Mouse (Mus musculus) hindbrain, embryonic 13.5 days (tissue): ENCODE measurements at regions not wholly inside any gene's neighbourhood (a gene's known extent, or its start where the extent isn't known, plus 50 kb on each side); places are given as distances from the start of the nearest gene placed in this dataset.

Source experiments
- ATAC-seq: fragments of 200-750 bp; cut with Nextera tagmentation; 2 replicates; pipeline ENCODE4 v1.8.0; 2017; ENCODE audit warnings: moderate TSS enrichment; ENCODE audit not compliant: low FRiP score
- H3K27ac ChIP-seq: fragments of 300-500 bp; sonication (generic); 2 replicates; pipeline ENCODE4 v1.5.1; 2015; ENCODE audit warnings: inconsistent platforms, mild to moderate bottlenecking, moderate library complexity
- H3K27me3 ChIP-seq: fragments of 300-500 bp; sonication (generic); 2 replicates; pipeline ENCODE4 v1.6.1; 2015; ENCODE audit warnings: mild to moderate bottlenecking, inconsistent platforms
- H3K36me3 ChIP-seq: fragments of 300-500 bp; sonication (generic); 2 replicates; pipeline ENCODE4 v1.6.1; 2015; ENCODE audit warnings: mild to moderate bottlenecking, inconsistent platforms
- H3K4me1 ChIP-seq: fragments of 300-500 bp; sonication (generic); replicated peaks from 2 replicates; pipeline ENCODE4 v1.6.1; 2015; ENCODE audit warnings: inconsistent platforms
- H3K4me2 ChIP-seq: fragments of 300-500 bp; sonication (generic); 2 replicates; pipeline ENCODE4 v1.6.1; 2015; ENCODE audit warnings: inconsistent platforms, mild to moderate bottlenecking, moderate library complexity
- H3K4me3 ChIP-seq: fragments of 300-500 bp; sonication (generic); 2 replicates; pipeline ENCODE4 v1.5.1; 2015; ENCODE audit warnings: mild to moderate bottlenecking, inconsistent platforms
- H3K9ac ChIP-seq: fragments of 300-500 bp; sonication (generic); 2 replicates; pipeline ENCODE4 v1.6.1; 2015; ENCODE audit warnings: mild to moderate bottlenecking, inconsistent platforms
- H3K9me3 ChIP-seq: fragments of 300-500 bp; sonication (generic); 2 replicates; pipeline ENCODE4 v1.6.1; 2016; ENCODE audit warnings: inconsistent platforms
- WGBS: fragments of 180-500 bp; shearing (Covaris S2); methylation state at CpG from one replicate; pipeline ENCODE4 v1.1.7; 2015; 5-methylcytosine and 5-hydroxymethylcytosine counted together

GRCm38 (mm10) chr5:118373581-118373981 is 128.6 kb downstream of the 2410131K14Rik start:
- peaks cover 31% of the 10 kb centered on the region for H3K4me1 ChIP-seq
- H3K4me3 ChIP-seq: no peak overlapping the region
- no peak overlapping the region for H3K9ac ChIP-seq
- no peaks in the 10 kb centered on the region for H3K9me3 ChIP-seq
- 4% methylated on average over 13 of the region's 13 CpGs for WGBS
- H3K36me3 ChIP-seq: no peaks in the 10 kb centered on the region
- no peak for ATAC-seq
- no peak overlapping the region for H3K27ac ChIP-seq
- H3K27me3 ChIP-seq: peaks cover 24% of the 10 kb centered on the region
- 0 out of 2 replicates have a peak overlapping the region, but pooled peaks have one; percentile 6 for H3K4me2 ChIP-seq

DNA sequence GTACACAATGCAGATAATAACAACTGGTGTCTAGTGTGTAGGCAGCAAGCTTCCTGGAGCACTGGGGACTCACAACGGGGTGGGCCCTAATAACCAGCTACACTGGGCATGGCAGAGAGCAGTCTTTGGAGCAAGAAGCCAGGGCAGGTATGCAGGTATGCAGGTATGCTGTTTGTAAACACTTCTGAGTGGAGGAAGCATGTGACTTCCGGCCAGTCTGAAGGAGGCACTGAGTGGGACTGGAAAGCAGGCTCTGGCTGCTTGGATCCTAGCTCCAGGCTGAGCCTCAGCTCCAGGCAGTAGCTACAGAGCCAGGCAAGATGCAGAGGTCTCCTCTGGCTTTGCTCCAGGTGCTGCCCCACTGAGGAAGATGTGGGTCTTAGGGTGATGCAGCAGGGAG is 129.9 kb downstream of the 2410131K14Rik start:
- Histone ChIP-seq H3K4me1 (peaks cover 44% of the 10 kb centered on the region), H3K27me3 (peaks cover 24% of the 10 kb centered on the region), H3K36me3 (no peaks in the 10 kb centered on the region), H3K27ac (no peak overlapping the region), H3K4me3 (no peak overlapping the region), H3K9ac (peak overlapping the region; percentile 35; the same call in 1 of the 2 replicates), H3K4me2 (no peak overlapping the region), H3K9me3 (no peaks in the 10 kb centered on the region)
- 77% methylated on average over 2 of the region's 2 CpGs for WGBS
- ATAC-seq: no peak

DNA sequence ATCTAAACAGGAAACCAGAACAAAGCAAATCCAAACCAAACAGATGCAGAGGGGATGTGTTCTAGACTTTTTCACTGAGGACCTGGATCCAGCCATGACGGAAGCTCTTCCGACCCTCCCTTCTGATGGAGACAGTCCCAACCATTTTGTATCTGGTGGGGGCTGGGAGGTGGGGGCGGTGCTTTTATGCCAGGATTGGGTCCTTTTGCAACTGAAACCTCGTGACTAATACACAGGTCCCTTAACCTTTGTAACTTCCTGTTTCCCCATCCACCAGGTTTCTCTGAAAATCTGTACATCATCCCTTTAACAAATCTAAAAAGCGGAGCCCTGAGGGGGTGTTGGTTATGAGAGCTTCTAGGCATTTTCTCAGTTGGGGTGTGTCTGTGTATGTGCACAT is 130.9 kb downstream of the 2410131K14Rik start:
- no peaks in the 10 kb centered on the region for H3K9me3 ChIP-seq
- ATAC-seq: no peak
- WGBS: 81% methylated on average over 5 of the region's 5 CpGs
- no peaks in the 10 kb centered on the region for H3K36me3 ChIP-seq
- H3K4me1 ChIP-seq: peaks cover 52% of the 10 kb centered on the region
- no peak overlapping the region for H3K4me3 ChIP-seq
- no peak overlapping the region for H3K9ac ChIP-seq
- no peak overlapping the region for H3K4me2 ChIP-seq
- no peak overlapping the region for H3K27ac ChIP-seq
- H3K27me3 ChIP-seq: peaks cover 24% of the 10 kb centered on the region

DNA sequence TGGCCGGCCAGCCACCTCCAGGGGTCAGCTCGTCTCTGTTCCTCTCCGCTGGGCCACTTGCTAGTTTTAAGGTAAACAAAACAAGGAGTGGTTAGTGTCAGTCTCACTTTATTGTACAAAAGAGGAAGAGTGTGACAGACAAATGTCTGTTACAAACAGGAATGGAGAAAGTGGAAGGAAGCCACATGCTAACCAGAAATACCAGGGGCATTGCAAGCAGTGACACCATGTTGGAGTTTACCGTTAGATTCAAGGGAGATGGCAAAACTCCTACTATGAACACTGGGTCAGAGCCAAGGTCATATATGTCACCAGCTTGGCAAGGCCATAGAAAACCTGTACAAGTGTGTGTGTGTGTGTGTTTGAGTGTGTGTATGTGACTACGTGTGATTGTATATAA is 131.5 kb downstream of the 2410131K14Rik start:
- no peaks in the 10 kb centered on the region for H3K9me3 ChIP-seq
- no peak overlapping the region for H3K9ac ChIP-seq
- H3K27me3 ChIP-seq: peaks cover 24% of the 10 kb centered on the region
- no peaks in the 10 kb centered on the region for H3K36me3 ChIP-seq
- no peak for ATAC-seq
- H3K4me3 ChIP-seq: no peak overlapping the region
- WGBS: 67% methylated on average over 5 of the region's 5 CpGs
- H3K4me2 ChIP-seq: no peak overlapping the region
- no peak overlapping the region for H3K27ac ChIP-seq
- peaks cover 56% of the 10 kb centered on the region for H3K4me1 ChIP-seq

- Histone ChIP-seq H3K9me3 (no peaks in the 10 kb centered on the region), H3K27me3 (peaks cover 24% of the 10 kb centered on the region), H3K4me1 (peaks cover 60% of the 10 kb centered on the region), H3K9ac (peak overlapping the region; percentile 43; the same call in 1 of the 2 replicates), H3K4me3 (no peak overlapping the region), H3K27ac (peak overlapping the region; percentile 67), H3K4me2 (no peak overlapping the region), H3K36me3 (no peaks in the 10 kb centered on the region)
- WGBS: 40% methylated on average over 8 of the region's 8 CpGs
- ATAC-seq: no peak
These were observed 132.4 kb downstream of the 2410131K14Rik start for GRCm38 (mm10) chr5:118377402-118377848.

- H3K36me3 ChIP-seq: no peaks in the 10 kb centered on the region
- peaks cover 45% of the 10 kb centered on the region for H3K4me1 ChIP-seq
- H3K9ac ChIP-seq: 0 out of 2 replicates have a peak overlapping the region, but pooled peaks have one; percentile 63
- WGBS: 31% methylated on average over 24 of the region's 24 CpGs
- H3K4me3 ChIP-seq: no peak overlapping the region
- peaks cover 28% of the 10 kb centered on the region for H3K27me3 ChIP-seq
- H3K27ac ChIP-seq: peak overlapping the region; percentile 90
- H3K4me2 ChIP-seq: peak overlapping the region; percentile 6; the same call in 1 of the 2 replicates
- H3K9me3 ChIP-seq: no peaks in the 10 kb centered on the region
- ATAC-seq: no peak
These were observed 134.4 kb downstream of the 2410131K14Rik start for GRCm38 (mm10) chr5:118379245-118380051.

DNA sequence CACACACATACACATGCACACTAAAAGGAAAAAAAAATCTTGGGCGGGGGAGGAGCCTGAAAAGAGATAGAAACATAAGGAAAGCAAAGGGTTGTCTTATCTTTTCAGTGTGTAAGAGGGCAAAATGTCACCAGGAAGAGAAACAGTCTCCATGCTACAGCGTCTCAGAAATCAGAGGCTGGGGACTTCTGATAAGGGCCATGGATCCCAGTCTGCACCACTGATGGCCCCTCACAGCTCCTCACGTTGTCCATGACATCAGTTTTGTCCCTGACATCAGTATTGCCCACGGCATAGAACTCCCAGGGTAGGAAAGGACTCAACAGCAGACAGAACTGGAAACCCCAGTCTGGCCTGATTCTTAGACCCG is 135.0 kb downstream of the 2410131K14Rik start:
- Histone ChIP-seq H3K9ac (peak overlapping the region; percentile 63; the same call in 1 of the 2 replicates), H3K27ac (peak overlapping the region; percentile 90)
- no peak for ATAC-seq

GRCm38 (mm10) chr5:118380422-118381293 is 135.6 kb downstream of the 2410131K14Rik start:
- Histone ChIP-seq H3K4me1 (peaks cover 40% of the 10 kb centered on the region), H3K36me3 (no peaks in the 10 kb centered on the region), H3K9ac (peak overlapping the region; percentile 63), H3K27me3 (peaks cover 20% of the 10 kb centered on the region), H3K4me2 (peak overlapping the region; percentile 62), H3K9me3 (no peaks in the 10 kb centered on the region), H3K4me3 (peak overlapping the region; percentile 39), H3K27ac (peak overlapping the region; percentile 90)
- peak; percentile 75 for ATAC-seq
- WGBS: 1% methylated on average over 34 of the region's 45 CpGs

More for the DNA sequence above, 135.0 kb downstream of the 2410131K14Rik start:
- WGBS: 25% methylated on average over 5 of the region's 5 CpGs
- H3K36me3 ChIP-seq: no peaks in the 10 kb centered on the region
- H3K4me1 ChIP-seq: peaks cover 42% of the 10 kb centered on the region
- no peaks in the 10 kb centered on the region for H3K9me3 ChIP-seq
- H3K27me3 ChIP-seq: peaks cover 26% of the 10 kb centered on the region
- H3K4me2 ChIP-seq: peak overlapping the region; percentile 62
- H3K4me3 ChIP-seq: peak overlapping the region; percentile 39; the same call in 1 of the 2 replicates

DNA sequence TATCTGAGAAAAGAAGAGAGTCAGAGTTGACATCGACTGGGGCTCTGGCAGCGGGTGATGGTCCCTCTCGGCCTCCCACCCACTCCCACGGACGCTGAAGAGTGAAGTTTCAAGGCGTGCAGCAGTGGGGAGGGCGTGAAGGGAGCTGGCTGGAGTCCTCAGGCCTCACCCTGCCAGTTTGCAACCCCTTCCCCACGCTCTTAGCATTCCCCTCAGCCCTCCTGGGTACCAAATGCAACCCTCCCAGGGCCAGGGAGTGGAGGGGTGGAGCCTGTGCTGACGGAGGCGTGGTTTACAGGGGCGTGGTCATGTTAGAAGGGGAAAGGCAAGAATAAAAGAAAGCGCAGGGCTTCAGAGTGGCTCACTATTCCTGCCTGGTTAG is 136.3 kb downstream of the 2410131K14Rik start:
- Histone ChIP-seq H3K27me3 (peaks cover 14% of the 10 kb centered on the region), H3K27ac (peak overlapping the region; percentile 90), H3K9me3 (no peaks in the 10 kb centered on the region), H3K9ac (peak overlapping the region; percentile 63), H3K4me1 (peaks cover 40% of the 10 kb centered on the region), H3K4me2 (peak overlapping the region; percentile 62), H3K4me3 (peak overlapping the region; percentile 39), H3K36me3 (no peaks in the 10 kb centered on the region)
- 2% methylated on average over 12 of the region's 12 CpGs for WGBS
- peak; percentile 62 for ATAC-seq

GRCm38 (mm10) chr5:118386126-118386525 is 141.1 kb downstream of the 2410131K14Rik start:
- Histone ChIP-seq H3K4me3 (no peak overlapping the region), H3K9me3 (peaks cover 17% of the 10 kb centered on the region), H3K4me1 (peaks cover 8% of the 10 kb centered on the region), H3K27me3 (peaks cover 17% of the 10 kb centered on the region; the same call in 1 of the 2 replicates), H3K36me3 (0 out of 2 replicates have a peak, but pooled peaks cover 3% of the 10 kb centered on the region), H3K4me2 (no peak overlapping the region), H3K9ac (no peak overlapping the region), H3K27ac (no peak overlapping the region)
- no peak for ATAC-seq
- WGBS: 80% methylated on average over 4 of the region's 4 CpGs

- no peak overlapping the region for H3K4me3 ChIP-seq
- no peak for ATAC-seq
- no peak overlapping the region for H3K4me2 ChIP-seq
- peaks cover 17% of the 10 kb centered on the region for H3K9me3 ChIP-seq
- H3K9ac ChIP-seq: no peak overlapping the region
- no peaks in the 10 kb centered on the region for H3K4me1 ChIP-seq
- WGBS: 80% methylated on average over 6 of the region's 6 CpGs
- H3K27ac ChIP-seq: no peak overlapping the region
- H3K27me3 ChIP-seq: peaks cover 12% of the 10 kb centered on the region; the same call in 1 of the 2 replicates
- 0 out of 2 replicates have a peak, but pooled peaks cover 3% of the 10 kb centered on the region for H3K36me3 ChIP-seq
These were observed 143.4 kb downstream of the 2410131K14Rik start for GRCm38 (mm10) chr5:118388419-118388818.
